Mouse (Mus musculus) embryonic stem cell, embryonic (primary cell): ENCODE data around the gene Vax2.

Source experiments
- CTCF ChIA-PET, 4 experiments: fragments of 300-600 bp in 2 of 4; fragments of 350-600 bp in 2 of 4; sonication (Branson Sonifier 250); formaldehyde crosslinking; loops; one replicate each; lab custom pipeline; 2022; ENCODE audit warnings: inconsistent platforms in 2 of 4; lab: Charles Lee
- POLR2A ChIA-PET, 4 experiments: fragments of 300-600 bp in 2 of 4; fragments of 350-600 bp in 2 of 4; sonication (Branson Sonifier 250); formaldehyde crosslinking; loops; one replicate each; lab custom pipeline; 2022; ENCODE audit warnings: antibody characterized with exemption in 4 of 4, inconsistent platforms in 1 of 4; lab: Charles Lee

Gene Vax2

DNA sequence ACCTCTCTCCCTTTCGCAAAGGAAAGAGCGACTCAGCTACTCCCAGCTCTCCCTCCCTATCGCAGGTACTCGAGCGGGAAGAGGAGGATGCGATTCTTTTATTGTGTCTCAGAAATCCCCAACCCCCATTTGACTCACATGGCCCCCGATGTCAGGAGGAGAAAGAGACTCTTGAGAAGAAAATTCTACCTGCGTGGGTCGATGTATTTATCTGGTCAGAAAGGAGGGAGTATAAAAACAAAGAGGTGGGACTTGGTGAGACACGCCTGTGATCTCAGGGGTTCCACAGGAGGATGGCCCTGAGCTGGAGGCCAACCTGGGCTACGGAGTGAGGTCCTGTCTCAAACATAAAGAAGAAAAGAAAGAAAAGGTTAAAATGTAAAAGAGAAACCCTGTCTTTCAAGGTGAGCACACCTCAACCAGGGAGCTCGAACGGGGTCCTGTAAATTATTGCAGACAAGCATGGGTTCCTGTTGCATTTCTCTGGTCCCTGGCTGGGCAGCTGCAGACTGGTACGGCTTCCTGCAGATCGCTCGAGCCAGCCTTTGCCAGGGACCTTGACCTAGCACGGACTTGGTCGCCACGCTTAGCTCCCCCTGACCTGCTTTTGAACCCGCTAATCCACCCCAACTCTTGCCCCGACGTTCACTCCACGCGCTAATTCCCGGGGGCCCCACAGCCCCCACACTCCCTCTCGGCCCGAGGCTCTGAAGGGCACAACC, 7.9 kb upstream of the Vax2 start:
- POLR2A ChIA-PET = interaction anchor here in 3 of 4 experiments (0.5 to 13.0 kb wide), 11 partner anchors 9 to 187 kb away, joined by 3 to 218 read pairs (median 4); partner anchors contain the start of genes Vax2 (in 2 of the 3), Ankrd53 (in 1 of the 3), Nagk (in 1 of the 3) and Paip2b (in 1 of the 3)
- CTCF ChIA-PET = interaction anchor here (0.6 to 4.0 kb wide), 13 partner anchors 8 to 425 kb away, joined by 3 to 18 read pairs (median 4); partner anchors contain the start of genes Tex261 (in 1 of the 4) and Vax2 (in 1 of the 4)

DNA sequence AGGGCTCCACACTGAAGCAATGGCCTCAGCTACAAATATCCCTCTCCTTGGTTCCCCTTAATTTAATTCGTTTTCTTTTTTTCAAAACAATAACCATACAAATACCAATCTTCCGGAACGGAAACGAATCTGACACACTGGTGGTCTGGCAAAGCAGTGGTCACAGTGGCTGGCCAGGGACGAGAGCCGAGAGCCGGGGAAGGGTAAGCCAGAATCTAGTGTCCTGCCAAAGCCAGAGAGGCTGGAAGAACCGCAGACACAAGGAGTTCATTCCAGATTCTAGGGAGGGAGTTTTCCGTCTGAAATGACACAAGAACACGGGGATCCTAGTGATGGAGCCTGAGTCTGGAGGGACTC, 7.4 kb upstream of the Vax2 start:
- CTCF ChIA-PET = interaction anchor here (0.7 to 4.0 kb wide), 11 partner anchors 8 to 128 kb away, joined by 3 to 18 read pairs (median 4); partner anchors contain the start of genes Paip2b (in 1 of the 4) and Tex261 (in 1 of the 4)
- POLR2A ChIA-PET = interaction anchor here in 3 of 4 experiments (0.5 to 13.0 kb wide), 11 partner anchors 9 to 578 kb away, joined by 3 to 218 read pairs (median 4); partner anchors contain the start of genes Vax2 (in 2 of the 3), Nagk (in 1 of the 3), Paip2b (in 1 of the 3) and Tex261 (in 1 of the 3)

DNA sequence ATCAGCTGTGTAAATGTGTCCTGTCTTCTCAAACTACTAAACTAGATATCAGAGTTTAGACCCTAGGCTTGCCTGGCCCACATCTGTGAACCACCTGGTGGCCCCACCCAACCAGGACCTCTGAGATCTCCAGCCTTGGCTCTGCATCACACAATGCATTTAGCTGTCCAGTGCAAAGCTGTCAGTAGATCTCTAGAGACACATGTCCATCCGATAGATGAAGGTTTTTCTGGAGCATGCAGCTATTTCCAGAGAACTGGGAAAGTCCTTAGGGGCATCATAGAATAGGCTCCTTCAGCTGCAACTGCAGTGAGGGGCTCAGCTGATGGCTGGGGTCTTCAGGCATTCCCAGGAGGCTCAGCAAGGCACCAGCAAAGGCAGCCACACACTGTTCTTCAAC, 6.8 kb upstream of the Vax2 start:
- POLR2A ChIA-PET = interaction anchor here (0.5 to 16.6 kb wide), 9 partner anchors 5 to 730 kb away, joined by 3 to 218 read pairs (median 4); partner anchors contain the start of genes Paip2b (in 1 of the 4) and Vax2 (in 1 of the 4)
- CTCF ChIA-PET = interaction anchor here in 3 of 4 experiments (0.6 to 4.0 kb wide), 11 partner anchors 8 to 128 kb away, joined by 3 to 18 read pairs (median 4); partner anchors contain the start of gene Paip2b (in 1 of the 3)

DNA sequence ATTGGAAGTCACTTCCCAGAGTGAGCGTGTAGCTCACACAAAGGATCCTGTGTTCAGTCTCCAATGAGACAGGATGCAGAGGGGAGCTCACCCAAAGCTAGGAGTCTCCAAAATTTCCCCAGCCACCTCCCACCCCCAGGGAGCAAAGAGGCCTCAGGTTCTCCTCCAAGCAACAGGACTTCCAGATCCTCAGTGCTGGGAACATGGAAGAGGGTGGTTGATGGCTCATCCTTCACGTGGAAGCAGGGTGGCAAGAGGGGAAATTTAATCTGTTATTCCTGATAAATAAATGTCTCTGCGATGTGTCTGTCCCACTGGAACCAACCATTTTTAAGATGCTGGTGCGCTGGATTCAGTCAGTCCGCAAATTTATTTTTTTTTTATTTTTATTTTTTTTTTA, 6.4 kb upstream of the Vax2 start:
- POLR2A ChIA-PET = interaction anchor here in 3 of 4 experiments (0.6 to 16.6 kb wide), 8 partner anchors 6 to 730 kb away, joined by 3 to 218 read pairs (median 4); partner anchors contain the start of genes Paip2b (in 1 of the 3) and Vax2 (in 1 of the 3)

DNA sequence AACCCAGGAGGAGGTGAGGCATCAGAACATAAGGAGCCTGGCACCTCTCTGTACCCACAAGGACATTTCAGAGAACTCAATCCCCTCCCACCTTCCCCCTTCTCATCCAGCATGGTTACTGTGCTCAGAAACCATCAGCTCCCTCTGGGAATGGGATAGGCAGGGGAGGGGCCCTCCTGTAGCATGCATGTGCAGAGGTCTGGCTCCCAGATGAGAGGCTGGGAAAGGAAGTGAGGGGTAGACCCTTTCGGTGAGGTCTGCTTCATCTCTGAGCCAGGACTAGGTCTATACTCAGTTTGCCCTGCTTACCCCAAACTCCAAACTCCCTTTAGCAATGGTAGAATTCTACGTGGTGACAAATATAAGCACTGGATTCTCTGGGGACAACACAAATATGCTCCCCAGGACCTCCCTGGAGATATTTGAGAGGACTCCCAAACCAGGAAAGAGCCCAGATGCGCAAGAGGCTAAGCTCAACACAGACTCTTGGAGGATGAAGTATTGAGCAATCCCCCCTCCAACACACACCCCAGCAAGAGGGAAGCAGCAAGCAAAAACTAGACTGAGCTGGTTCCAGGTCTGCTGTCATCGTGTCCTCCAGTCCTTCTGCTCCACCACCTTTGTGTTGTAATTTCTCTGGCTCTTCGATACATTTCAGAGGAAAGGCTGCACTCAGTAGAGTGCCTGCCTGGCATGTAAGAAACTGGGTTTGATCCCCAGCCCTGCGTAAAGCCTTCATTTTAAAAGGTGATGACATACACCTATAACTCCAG, 3.1 kb upstream of the Vax2 start:
- ChIA-PET POLR2A (interaction anchor here in 2 of 4 experiments (0.9 to 16.6 kb wide), 5 partner anchors 9 to 23 kb away, joined by 3 to 218 read pairs (median 6); no protein-coding TSS in a partner anchor), CTCF (interaction anchor here in 3 of 4 experiments (0.6 to 1.6 kb wide), 7 partner anchors 9 to 630 kb away, joined by 3 to 6 read pairs (median 4); partner anchors contain the start of gene Pcgf1 (in 1 of the 3))

More for the DNA sequence above, 6.4 kb upstream of the Vax2 start:
- CTCF ChIA-PET = interaction anchor here (0.5 to 4.0 kb wide), 12 partner anchors 8 to 127 kb away, joined by 3 to 18 read pairs (median 4); partner anchors contain the start of gene Paip2b (in 1 of the 4)

DNA sequence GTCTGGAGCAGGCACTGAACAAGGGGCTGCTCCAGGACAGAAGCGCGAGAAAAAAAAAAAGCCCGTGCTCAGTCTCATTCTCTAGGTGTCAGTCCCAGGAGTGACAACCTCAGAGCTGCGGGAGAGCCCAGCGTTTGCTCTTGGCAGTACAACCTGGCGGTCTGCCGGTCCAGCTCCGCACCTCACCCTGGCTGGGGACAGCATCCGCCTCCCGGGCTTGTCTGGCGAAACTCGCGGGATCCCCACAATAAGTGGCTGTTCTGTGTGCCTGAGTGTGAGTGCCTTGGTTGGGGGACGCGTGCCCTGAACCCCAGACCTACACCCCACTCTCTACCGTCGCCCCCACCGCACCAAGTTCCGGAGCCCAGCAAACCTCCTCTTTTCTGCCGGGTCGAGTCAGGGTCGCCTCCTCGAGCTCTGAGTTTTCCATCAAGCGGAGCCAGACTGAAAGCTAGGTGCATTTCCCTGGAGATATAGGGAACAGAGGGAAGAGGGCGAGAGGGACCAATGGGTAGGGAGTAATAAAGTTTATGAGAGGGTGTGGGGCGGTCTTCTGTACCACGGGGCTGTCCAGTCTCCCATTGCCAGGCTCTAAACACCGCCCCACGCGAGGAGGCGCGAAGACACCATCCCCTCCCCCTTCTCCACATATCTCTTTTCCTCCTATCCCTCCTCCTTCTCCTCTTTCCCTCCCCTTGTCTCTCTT, 550 bp upstream of the Vax2 start:
- CTCF ChIA-PET = interaction anchor here in 3 of 4 experiments (0.6 to 2.4 kb wide), 30 partner anchors 9 to 584 kb away, joined by 3 to 27 read pairs (median 5); no protein-coding TSS in a partner anchor
- POLR2A ChIA-PET = interaction anchor here (0.6 to 16.6 kb wide), 23 partner anchors 8 to 1317 kb away, joined by 3 to 218 read pairs (median 4); partner anchors contain the start of genes Nagk (in 2 of the 4), Paip2b (in 1 of the 4) and Tex261 (in 1 of the 4)

DNA sequence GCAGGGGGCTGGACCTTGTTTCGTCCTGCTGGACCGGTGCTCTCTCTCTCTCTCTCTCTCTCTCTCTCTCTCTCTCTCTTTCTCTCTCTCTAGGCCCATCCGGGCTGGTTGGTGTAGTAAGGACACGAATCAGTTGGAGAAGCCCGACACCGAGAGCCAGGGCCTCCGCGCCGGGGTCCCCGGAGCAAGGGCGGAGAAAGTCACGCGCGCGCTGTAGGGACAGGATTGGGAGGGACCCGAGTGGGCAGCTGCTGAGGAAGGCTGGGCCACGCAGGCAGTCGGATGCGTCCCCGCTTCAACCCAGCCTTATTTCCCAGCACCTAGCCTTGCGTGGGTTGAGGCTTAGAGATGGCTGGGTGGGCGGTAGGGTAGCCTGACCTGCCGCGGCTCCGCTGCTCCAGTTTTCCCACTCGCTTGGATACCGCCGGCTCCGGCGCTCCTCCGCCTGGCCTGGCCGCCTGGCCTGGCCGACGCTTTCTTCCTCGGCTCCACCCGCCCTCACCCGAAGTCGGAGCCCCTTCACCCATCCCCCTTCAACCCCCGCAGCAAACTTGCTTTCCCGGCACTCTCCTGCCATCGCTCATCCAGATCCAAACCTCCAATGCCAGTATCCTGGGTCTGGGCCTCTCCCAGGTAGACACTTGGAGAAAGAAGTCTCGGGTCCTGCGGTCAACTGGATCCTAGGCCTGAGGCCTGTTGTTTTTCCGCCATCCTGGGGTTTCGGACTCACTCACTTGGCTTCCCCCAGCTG, 836 bp downstream of the Vax2 start:
- ChIA-PET CTCF (interaction anchor here (0.6 to 2.4 kb wide), 17 partner anchors 9 to 447 kb away, joined by 3 to 27 read pairs (median 5); partner anchors contain the start of gene Tex261 (in 1 of the 4)), POLR2A (interaction anchor here in 2 of 4 experiments (0.6 to 16.6 kb wide), 17 partner anchors 10 to 394 kb away, joined by 3 to 218 read pairs (median 4); partner anchors contain the start of genes Dguok (in 1 of the 2), Nagk (in 1 of the 2), Paip2b (in 1 of the 2) and Tex261 (in 1 of the 2))

DNA sequence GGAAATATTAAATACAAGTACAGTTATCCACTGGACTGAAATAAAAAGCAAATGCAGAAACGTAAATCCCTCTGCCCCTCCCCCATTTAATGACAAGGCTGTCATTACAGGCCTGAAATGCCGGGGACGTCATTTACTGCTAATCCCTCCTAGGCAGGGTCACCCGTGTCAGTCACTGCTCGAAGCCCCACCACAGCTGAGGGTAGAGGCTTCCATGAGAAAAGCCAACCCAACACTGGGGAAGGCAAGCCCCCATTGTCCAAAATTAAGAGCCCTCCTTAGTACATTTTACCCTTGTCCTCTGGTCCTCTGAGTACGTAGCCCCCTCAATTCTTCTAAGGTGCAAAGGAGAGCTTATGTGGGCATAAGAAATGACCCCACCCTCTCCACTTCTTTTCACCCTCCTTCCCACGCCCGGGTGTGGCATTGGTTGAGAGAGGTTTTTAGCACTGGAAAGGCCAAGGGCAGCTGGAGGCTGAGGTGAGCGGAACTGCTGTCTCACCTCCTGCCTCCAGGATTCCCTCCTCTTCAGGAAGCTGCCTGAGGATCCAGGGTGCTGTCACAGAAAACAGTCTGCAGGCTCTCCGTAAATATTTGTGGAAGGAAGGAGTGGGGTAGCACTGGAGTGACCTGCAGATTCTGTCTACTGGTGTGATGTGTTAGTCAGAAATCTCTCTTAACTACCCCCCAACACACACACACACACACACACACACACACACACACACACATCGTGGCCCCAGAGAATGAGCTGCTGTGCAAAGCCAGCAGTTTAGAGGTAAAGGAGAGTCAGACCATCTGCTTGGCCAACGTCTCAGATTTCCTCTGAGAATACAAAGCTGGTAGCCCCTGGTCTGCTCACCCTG, 2.4 kb downstream of the Vax2 start:
- POLR2A ChIA-PET = interaction anchor here in 2 of 4 experiments (0.8 to 16.6 kb wide), 5 partner anchors 14 to 396 kb away, joined by 3 to 218 read pairs (median 3); partner anchors contain the start of gene Atp6v1b1 (in 1 of the 2)
- CTCF ChIA-PET = interaction anchor here in 3 of 4 experiments (0.6 to 2.5 kb wide), 5 partner anchors 8 to 20 kb away, joined by 3 to 10 read pairs (median 3); no protein-coding TSS in a partner anchor

DNA sequence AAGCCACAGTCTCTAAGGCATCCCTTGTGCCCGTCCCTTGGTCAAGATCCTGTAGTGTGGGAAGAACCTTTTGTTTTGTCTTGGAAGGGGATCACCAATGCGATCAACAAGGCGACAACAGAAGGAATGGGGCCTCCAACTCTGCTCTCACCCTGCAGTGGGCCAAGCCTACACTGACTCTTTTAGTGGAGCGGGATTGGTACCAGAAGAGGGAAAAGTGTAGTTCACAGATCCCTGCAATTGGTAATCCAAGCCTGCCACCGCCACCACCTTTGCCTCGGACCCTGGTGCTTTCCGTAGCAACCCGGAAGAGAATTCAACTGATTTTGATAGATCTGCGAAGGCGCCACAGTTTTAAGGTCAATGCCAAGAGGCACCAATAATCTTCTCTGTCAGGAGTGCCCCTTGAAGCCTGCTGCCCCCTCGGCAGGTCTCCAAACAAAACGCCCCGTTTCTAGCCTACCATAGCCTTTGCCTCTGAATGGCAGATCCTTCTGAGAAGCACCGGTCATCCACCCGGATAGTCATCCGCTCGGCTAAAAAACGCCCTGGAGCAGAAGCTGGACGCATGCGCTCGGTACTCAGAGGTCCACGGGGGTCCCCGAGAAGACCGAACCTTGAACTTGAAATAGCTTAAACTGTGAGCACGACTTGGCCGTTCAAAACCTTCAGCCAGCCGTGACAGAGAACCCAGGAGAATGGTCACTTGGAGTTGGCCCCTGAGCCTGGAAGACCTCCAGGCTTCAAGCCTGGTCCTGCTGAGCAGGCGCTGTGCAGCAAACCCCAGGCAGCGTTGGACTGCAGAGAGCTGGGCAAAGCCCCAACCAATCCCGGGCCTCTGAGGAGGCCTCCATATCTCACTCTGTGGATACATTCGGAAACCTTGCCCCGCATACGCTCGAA, 3.4 kb downstream of the Vax2 start:
- CTCF ChIA-PET = interaction anchor here (0.6 to 2.5 kb wide), 12 partner anchors 9 to 37 kb away, joined by 3 to 10 read pairs (median 3); no protein-coding TSS in a partner anchor
- POLR2A ChIA-PET = interaction anchor here in 3 of 4 experiments (0.6 to 16.6 kb wide), 7 partner anchors 9 to 397 kb away, joined by 3 to 218 read pairs (median 3); no protein-coding TSS in a partner anchor

DNA sequence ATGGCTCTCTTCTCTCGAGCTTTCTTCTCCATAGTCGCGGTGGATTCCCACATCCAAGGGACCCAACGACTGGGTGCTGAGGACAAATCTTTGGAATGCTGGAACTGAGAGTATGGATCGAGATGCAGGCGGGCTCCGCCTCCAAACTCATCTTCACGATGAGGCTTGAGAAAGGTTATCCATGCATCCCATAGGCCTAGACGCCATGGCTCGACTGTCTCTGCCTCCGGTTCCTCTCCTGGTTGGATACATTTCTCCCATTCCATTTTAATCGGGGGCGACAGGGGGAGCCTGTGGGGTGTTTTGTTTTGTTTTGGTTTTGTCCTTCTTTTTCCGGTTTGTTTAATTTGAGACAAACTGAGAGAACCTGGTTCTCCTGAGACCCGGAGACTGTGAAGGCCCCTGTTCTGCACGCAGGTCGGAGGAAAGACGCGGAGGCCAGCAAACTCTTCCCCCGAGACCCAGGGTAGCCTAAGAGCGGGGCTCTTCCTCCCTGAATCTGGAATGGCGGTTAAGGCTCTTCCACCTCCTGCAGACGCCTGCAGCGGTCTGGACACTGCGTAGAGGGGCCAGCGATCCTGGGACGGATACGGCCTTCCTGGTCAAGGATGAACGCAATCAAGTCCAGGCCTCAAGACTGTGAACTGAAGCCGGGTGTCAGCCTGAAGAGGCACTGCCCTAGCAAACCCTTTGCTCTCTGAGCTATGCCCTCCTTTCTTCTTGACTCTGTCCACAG, 4.6 kb downstream of the Vax2 start:
- CTCF ChIA-PET = interaction anchor here (0.6 to 2.6 kb wide), 9 partner anchors 11 to 22 kb away, joined by 3 to 14 read pairs (median 3); no protein-coding TSS in a partner anchor

DNA sequence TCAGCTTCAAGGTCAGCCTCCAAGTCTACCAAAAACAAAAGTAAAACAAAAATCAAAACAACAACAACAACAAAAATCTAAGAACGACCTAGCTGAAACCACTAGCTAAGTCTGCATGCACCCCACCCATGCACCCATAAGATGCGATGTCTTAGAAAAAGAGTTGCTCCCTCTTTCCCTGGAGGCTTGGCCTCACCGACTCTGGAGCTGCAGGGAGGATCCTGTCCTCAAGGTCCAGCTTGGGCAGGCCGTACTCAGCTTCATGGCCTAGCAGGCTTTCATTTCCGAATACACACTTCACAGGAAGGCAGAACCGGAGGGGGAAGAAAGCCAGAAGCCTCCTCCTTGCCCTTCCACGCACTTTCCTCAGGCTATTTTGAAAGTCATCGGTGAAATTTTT, 6.0 kb downstream of the Vax2 start:
- POLR2A ChIA-PET = interaction anchor here in 3 of 4 experiments (0.6 to 16.6 kb wide), 11 partner anchors 10 to 480 kb away, joined by 3 to 218 read pairs (median 4); partner anchors contain the start of genes Ankrd53 (in 1 of the 3) and Nagk (in 1 of the 3)
- CTCF ChIA-PET = interaction anchor here (0.6 to 2.7 kb wide), 11 partner anchors 9 to 59 kb away, joined by 3 to 14 read pairs (median 6); partner anchors contain the start of genes Atp6v1b1 (in 1 of the 4) and Tex261 (in 1 of the 4)

More for the DNA sequence above, 4.6 kb downstream of the Vax2 start:
- POLR2A ChIA-PET = interaction anchor here in 3 of 4 experiments (0.7 to 16.6 kb wide), 8 partner anchors 10 to 398 kb away, joined by 3 to 218 read pairs (median 3); partner anchors contain the start of genes Ankrd53 (in 1 of the 3) and Nagk (in 1 of the 3)

DNA sequence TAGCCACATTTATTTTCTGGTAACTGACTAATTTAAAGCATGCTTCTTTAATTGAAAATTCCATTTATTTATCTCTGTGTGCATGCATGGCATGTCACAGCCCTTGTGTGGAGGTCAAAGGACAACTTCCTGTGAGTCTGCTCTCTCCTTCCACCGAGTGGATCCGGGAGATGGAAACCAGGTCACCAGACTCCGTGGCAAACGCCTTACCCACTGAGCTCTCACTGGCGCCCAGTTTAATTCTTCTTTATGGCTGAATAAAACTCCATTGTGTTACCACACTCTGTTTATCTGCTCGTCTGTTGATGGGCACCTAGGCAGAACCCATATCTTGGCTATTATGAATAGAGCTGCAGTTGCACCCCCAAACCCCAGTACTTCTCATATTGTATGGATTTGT, 11.5 kb downstream of the Vax2 start:
- CTCF ChIA-PET = interaction anchor here in 3 of 4 experiments (0.6 to 2.3 kb wide), 6 partner anchors 8 to 32 kb away, joined by 3 to 8 read pairs (median 4); no protein-coding TSS in a partner anchor
- POLR2A ChIA-PET = interaction anchor here in 2 of 4 experiments (1.0 to 1.7 kb wide), 4 partner anchors 10 to 405 kb away, joined by 3 to 6 read pairs (median 4); partner anchors contain the start of gene Vax2 (in 1 of the 2)

DNA sequence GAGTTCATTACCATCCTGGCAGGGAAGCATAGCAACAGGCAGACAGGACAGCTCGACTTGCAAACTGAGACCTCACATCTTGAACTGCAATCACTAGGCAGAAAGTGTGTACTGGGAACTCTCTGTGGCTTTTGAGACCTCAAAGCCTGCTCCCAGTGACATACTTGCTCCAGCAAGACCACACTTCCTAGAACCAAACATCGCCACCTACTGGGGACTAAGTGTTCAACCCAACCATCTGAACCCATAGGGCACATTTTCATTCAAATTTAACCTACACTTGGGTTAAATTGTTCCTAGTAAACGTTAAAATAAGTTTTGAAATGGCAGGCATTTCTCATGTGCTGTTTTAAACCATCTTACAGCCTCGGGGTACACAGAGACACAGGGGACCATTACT, 16.1 kb downstream of the Vax2 start:
- POLR2A ChIA-PET = interaction anchor here in 2 of 4 experiments (0.6 to 3.1 kb wide), 6 partner anchors 10 to 30 kb away, joined by 3 to 11 read pairs (median 5); partner anchors contain the start of gene Vax2 (in 1 of the 2)
- CTCF ChIA-PET = interaction anchor here in 3 of 4 experiments (0.6 to 3.2 kb wide), 9 partner anchors 16 to 165 kb away, joined by 3 to 27 read pairs (median 15); partner anchors contain the start of gene Vax2 (in 1 of the 3)
